Mouse (Mus musculus): ENCODE data around the gene Ddit4.

DNA sequence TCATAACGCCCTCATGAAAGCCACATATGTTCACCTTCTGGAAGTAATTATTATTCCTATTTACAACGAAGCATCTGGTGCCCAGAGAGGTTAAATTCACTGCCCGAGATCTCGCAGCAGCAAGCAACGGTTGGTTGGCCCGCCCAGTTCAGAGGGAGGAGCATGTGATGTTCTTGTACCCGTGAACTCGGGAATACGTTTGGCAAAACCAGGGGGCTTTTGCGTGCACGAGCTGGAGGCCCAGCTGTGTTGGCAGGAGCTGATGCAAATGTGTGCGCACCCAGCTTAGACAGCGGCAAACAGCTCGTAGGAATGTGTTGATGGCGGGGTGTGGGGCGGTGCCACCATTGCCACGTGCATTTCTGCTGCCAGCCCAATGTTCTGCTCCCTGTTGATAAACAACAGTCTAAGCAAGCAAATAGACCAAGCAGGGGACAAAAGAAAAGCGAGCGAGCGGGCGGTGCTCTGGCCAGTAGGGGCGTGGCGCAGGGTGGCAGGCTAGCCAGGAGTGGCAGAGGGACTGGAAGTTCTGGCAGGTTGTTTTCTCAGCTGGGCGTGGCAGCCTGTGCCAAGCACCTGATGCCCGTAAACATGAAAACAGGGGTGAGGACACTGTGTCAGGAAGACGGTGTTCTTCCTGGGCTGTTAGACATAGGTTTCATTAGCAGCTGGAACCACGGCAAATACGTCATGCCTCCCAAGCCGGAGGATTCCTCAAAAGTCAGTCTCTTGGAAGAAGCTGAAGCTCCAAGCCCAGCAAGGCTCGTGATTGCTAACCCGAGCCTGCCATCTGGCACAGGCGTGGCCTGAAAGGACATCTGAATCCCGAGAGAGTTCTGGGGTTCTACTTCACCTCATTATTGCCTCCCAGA is 30.6 kb downstream of the Ddit4 start:
- no peak; the same call in 1 of the 2 replicates for TF ChIP-seq CTCF (IDR thresholded peaks at IDR 0.05; ENCODE audit: borderline replicate concordance, insufficient read depth, low read depth, low read length)
- no peak; the same call in 1 of the 2 replicates for TF ChIP-seq POLR2A (IDR thresholded peaks at IDR 0.05; ENCODE audit: borderline replicate concordance, insufficient read depth, low read length)
